Mouse (Mus musculus): ENCODE measurements at regions not wholly inside any gene's neighbourhood (a gene's known extent, or its start where the extent isn't known, plus 50 kb on each side); places are given as distances from the start of the nearest gene placed in this dataset.

- no peak for ATAC-seq (replicated peaks; ENCODE audit: poor library complexity, severe bottlenecking)
Measured at GRCm38 (mm10) chr5:111824600-111825130, 90.9 kb downstream of the Gm26897 start.

DNA sequence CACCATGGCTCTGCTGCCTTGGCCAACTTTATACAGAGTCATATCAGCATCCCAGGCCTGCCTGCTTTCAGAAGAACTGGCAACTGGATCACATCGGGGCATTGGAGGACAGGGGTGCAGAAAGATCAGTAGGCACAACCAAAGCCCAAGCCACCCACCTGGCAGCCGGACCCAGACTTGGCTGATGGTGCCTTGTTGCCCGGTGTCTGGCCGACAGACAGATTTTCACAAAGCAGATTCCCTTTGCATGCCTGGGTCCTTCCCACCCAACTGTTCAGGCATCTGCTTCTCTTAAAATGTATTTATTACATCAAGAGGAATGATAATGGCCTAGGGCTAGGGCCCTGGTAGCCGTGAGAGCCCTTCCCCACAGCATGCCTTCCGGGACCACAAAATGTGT is 96.2 kb downstream of the Gm26897 start:
- no peak for ATAC-seq (replicated peaks; ENCODE audit: poor library complexity, severe bottlenecking)

DNA sequence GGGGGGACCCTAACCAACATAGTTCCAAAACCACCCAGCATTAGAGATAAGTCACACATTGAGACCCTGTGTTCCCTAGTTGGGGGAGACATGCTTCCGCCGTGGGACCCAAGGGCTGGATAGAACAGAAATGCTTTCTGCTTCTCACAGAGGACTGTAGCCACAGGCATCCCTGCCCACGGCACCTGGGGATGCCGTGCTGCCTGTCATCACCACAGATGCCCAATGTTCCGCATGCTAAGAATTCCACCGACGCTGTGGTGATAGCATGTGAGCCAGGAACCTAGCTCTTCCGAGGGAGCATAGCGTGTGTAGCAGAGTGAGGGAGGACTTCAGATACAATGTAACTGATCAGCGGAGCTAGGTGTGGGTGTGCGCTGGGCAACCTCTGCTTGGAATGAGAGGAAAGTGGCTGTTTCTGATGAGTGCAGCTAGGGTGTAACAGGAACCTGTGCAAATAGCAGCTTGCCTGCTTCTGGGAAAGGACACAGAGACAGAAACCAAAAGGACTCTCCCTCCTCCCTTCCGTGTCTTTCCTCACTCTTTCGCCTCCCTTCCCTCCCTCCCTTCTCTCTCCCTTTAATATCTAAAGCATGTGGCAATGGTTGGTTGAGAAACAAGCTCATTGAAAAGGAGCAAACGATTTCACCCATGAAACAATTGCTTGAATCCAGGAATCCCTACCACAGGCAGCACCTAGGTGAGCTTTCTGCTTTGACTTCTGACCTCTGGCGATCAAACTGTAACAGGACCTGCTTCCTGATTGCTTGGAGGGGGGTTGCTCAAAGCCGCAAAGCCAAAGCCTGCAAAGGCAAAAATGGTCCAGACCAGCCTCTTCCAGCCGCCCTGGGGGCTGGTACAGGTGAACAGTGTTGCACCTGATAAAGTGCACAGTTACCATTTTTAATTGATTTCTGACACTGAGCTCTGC is 102.3 kb downstream of the Gm26897 start:
- ATAC-seq (replicated peaks; ENCODE audit: poor library complexity, severe bottlenecking) = no peak

- ATAC-seq (replicated peaks; ENCODE audit: poor library complexity, severe bottlenecking) = no peak
Measured at GRCm38 (mm10) chr5:111836668-111837234, 103.0 kb downstream of the Gm26897 start.

GRCm38 (mm10) chr5:111842461-111842860 is 108.7 kb downstream of the Gm26897 start:
- ATAC-seq (replicated peaks; ENCODE audit: poor library complexity, severe bottlenecking) = no peak

DNA sequence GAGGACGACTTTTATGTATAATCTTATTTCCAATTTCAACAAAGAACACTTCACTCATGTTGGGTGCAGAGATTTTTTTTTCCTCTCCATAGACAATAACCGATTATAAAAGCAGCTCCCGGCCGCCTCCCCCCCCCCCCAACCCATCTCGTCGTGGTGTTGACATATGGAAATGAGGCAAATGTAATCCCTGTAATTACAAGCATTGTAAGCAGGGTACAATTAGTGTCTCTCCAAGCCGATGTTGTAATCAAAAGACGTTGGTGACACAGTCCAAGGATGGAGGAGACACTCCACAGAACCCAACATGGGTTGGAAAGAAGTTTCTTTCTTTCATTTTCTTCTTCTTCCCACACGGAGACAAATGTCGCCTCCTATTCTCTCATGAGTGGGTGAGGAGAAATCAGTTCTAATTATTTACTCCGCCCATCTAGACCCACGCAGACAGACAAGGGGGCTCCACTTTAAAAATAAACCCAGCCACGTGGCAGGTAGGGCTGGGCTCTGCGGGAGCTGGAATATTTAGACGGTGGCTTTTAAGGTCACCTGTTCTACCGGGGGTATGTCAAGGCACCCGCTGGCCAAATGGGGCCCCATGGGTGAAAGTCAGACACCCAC is 110.0 kb downstream of the Gm26897 start:
- ATAC-seq (replicated peaks; ENCODE audit: poor library complexity, severe bottlenecking) = no peak

- ATAC-seq (replicated peaks; ENCODE audit: poor library complexity, severe bottlenecking) = no peak
Measured at GRCm38 (mm10) chr5:111844528-111844927, 110.8 kb downstream of the Gm26897 start.

DNA sequence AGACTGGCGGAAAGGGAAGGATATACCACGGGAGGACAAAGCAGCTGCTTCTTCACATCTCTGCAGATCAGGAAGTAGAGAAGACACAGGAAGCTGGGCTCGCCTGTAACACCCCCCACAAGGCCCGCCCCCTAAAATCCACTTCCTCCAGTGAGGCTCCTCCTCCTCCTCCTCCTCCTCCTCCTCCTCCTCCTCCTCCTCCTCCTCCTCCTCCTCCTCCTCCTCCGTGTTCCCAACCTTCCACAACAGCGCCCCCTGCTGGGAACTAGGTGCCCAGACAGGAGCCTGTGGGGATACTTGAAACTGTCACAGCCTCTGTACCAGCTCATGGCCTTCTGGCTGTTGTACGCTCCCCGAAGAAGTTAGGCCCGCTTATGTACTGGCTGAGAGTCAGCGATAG is 115.2 kb downstream of the Gm26897 start:
- no peak for ATAC-seq (replicated peaks; ENCODE audit: poor library complexity, severe bottlenecking)

DNA sequence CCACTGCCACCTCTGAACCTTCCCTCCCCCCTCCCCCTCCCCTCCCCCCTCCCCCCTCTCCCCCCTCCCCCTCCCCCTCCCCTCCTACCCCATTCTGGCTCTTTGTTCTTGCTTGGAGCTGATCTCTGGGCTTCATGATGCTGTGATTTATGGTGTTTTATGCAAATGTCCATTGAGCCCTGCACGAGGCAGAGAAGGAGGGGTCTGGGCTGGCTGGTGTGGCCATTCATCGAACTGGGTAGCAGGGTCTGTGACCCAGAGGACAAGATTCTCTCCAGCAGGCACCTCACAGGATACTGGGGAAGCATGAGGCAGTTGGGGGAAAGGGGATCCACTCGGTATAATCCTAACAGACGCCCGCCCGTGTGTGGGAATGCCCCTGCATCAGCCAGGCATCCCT is 119.0 kb downstream of the Gm26897 start:
- no peak for ATAC-seq (replicated peaks; ENCODE audit: poor library complexity, severe bottlenecking)

GRCm38 (mm10) chr5:111855366-111855765 is 121.6 kb downstream of the Gm26897 start:
- no peak for ATAC-seq (replicated peaks; ENCODE audit: poor library complexity, severe bottlenecking)

GRCm38 (mm10) chr5:111857200-111857599 is 123.5 kb downstream of the Gm26897 start:
- no peak for ATAC-seq (replicated peaks; ENCODE audit: poor library complexity, severe bottlenecking)

DNA sequence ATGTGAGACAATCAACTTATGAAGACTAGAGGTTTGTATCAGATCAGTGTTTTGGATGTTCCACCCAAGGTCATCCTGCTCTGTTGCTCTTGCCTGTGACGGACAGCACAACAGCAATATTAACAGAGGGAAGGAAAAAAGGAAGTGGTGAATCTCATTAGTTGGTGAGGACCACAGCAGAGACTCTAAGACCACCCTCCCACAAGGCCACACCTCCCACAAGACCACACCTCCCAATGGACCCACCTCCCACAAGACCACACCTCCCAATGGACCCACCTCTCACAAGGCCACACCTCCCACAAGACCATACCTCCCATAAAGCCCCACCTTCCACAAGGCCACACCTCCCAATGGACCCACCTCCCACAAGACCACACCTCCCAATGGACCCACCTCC is 126.7 kb downstream of the Gm26897 start:
- peak; percentile 66 for ATAC-seq (replicated peaks; ENCODE audit: poor library complexity, severe bottlenecking)

DNA sequence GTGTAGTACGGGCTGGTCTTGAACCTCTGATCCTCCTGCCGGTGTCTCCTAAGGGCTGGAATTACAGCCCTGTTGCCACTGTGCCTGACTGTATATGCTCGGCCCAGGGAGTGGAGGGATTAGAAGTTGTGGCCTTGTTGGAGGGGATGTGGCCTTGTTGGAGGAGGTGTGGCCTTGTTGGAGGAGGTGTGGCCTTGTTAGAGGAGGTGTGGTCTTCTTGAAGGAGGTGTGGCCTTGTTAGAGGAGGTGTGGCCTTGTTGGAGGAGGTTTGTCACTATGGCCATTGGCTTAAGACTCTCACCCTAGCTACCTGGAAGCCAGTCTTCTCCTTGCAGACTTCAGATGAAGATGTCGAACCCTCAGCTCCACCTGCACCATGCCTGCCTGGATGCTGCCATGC is 128.6 kb downstream of the Gm26897 start:
- ATAC-seq (replicated peaks; ENCODE audit: poor library complexity, severe bottlenecking) = no peak

- peak; percentile 54; the same call in 1 of the 2 replicates for ATAC-seq (replicated peaks; ENCODE audit: poor library complexity, severe bottlenecking)
Measured at GRCm38 (mm10) chr5:111863922-111864321, 130.2 kb downstream of the Gm26897 start.

DNA sequence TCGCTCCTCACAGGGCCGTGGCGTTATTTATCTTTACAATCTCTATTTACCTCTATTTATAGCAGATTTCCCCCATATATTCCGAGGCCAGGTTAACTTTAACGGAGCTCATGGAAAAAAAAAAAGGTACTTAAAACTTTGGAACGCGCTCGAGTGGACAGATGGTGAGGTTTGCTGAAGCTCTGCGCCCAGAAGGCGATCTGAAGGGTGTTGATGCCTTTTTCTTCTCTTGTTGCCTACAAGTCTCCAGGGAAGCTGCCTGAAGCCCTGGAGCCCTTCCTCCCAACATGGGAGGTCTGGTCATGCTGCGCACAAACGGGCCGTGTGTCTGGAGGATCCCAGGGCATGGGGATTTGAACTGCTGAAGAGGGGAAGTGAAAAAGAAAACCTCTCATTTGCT is 130.9 kb downstream of the Gm26897 start:
- ATAC-seq (replicated peaks; ENCODE audit: poor library complexity, severe bottlenecking) = no peak

DNA sequence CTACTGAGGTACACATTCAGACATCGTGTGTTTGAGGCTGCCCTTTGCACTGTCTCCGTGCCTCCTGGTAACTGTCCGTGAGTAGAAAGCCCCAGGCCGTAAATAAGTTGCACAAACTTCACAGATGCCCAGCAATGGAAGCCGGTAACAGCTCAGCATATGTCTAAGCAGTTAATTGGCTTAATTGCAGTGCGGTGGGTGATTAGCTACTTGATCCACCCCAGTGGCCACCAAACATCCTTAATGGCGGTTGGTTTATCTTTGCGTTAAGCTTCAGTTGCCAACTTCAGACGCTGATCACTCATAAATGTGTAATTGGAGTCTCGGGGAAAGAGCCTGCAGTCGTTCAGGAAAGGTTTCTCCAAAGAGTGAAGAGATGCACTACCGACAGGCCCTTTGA is 135.3 kb downstream of the Gm26897 start:
- ATAC-seq (replicated peaks; ENCODE audit: poor library complexity, severe bottlenecking) = no peak

DNA sequence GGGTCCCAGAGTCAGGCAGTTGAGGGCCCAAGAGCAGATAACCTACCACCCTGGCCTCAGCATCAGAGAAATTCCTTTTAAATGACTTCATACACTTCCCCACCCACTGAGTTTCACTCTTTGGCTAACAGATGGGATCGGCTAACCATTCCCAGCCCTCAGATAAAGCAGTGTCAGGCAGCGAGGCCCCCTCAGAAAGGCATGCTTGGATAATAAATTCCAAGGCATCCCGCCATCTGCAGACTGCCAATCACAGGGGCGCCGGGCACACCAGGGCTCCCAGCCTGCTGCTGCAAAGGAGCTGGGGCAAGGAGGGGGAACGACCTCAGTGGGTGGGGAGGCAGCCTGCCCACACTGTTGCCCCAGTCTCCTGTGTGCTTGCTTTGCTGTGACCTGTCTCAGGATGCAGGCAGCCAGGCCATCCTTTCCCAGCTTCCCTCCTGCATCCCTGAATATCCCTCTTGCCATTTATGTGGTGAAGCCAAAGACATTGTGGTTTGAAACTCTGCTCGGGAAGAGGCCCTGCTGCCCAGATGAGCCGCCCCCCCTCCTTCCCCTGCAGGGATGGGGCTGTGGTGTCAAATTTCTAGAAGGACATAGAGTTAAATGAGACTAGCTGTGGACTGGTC is 143.6 kb downstream of the Gm26897 start:
- ATAC-seq (replicated peaks; ENCODE audit: poor library complexity, severe bottlenecking) = no peak

- ATAC-seq (replicated peaks; ENCODE audit: poor library complexity, severe bottlenecking) = no peak
Measured at GRCm38 (mm10) chr5:111879044-111879443, 145.3 kb downstream of the Gm26897 start.

- ATAC-seq (replicated peaks; ENCODE audit: poor library complexity, severe bottlenecking) = no peak
Measured at GRCm38 (mm10) chr5:111880268-111880667, 146.5 kb downstream of the Gm26897 start.

GRCm38 (mm10) chr5:111881517-111881916 is 147.8 kb downstream of the Gm26897 start:
- no peak for ATAC-seq (replicated peaks; ENCODE audit: poor library complexity, severe bottlenecking)

DNA sequence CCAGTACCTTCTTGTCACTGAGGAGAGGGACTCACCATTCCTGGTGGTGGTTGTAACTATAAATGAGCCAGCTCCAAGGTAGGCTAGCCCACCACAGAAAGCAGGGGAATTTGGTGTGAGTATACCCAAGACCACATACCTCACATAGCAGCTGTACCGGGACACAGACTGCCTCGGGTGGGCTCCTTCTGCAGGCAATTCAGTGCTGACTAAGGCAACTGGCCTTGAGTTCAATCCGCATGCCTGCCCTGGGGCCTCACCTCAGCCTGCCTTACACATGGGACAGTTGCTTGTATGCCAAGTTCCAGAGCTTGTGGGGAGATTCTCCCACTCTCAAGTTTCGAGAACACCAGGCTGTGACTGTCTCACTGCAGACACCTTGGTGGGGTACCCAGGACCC is 153.6 kb downstream of the Gm26897 start:
- no peak for ATAC-seq (replicated peaks; ENCODE audit: poor library complexity, severe bottlenecking)
